Mouse (Mus musculus): ENCODE data around the gene Gm3336. TPM values are rescaled to one million over a fixed set of nuclear protein-coding genes. Genes with fewer than 3 reads are reported as not detected.

Gm3336 gene
- polyA plus RNA-seq, 1 experiment, result not detected

DNA sequence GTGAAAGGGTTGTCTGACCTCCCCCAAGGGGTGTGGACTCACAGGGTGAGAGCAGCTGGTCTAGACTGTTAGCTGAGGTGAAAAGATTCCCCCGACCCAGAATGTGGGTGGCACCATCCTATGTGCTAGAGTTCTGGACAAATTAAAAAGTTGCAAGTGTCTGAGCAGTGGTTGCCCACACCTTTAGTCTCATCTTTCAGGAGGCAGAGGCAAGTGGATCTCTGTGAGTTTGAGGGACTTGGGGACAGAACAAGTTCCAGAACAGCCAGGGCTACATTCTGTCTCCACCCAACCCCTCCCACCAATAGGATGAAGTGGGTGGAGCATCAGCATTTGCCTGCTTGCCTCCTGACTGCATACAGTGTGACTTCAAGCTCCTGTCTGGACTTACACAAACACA lies 43.8 kb downstream of the Gm3336 start:
- Histone ChIP-seq H3K27me3 (ENCODE audit: control insufficient read depth, insufficient read depth, insufficient read length) (no peaks in the 10 kb centered on the region), H3K79me3 (ENCODE audit: low read depth) (peaks cover 5% of the 10 kb centered on the region), H3K4me3 (ENCODE audit: insufficient read depth, poor library complexity, severe bottlenecking) (no peak overlapping the region), H3K79me2 (ENCODE audit: control insufficient read depth, insufficient read depth) (peaks cover 25% of the 10 kb centered on the region), H3K36me3 (ENCODE audit: control insufficient read depth, insufficient read depth) (peaks cover 19% of the 10 kb centered on the region), H3ac (ENCODE audit: control insufficient read depth, insufficient read length, low read depth) (no peak overlapping the region)
- TF ChIP-seq MAX (IDR thresholded peaks at IDR 0.05) (no peak), MYOG (IDR thresholded peaks at IDR 0.05; ENCODE audit: control insufficient read depth, extremely low read depth, insufficient read length) (no peak), USF1 (IDR thresholded peaks at IDR 0.05; ENCODE audit: low read depth) (no peak)

DNA sequence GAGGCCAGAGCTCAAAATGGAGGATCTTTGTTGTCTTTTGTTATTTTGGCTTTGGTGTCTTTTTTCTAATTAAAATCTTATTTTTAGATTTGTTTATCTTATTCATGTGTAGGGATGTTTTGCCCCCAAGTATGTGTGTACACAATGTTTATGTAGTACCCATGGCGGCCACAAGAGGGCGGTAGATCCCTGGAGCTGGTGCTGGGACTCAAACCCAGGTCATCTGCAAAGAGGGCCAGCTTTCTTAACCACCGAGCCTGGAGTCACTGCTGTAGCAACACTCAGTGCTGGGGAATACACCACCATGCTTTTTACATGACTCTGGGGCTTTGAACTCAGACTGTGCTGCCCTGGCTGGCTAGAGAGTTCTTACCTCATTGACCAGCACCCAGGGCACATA lies 45.0 kb downstream of the Gm3336 start:
- Histone ChIP-seq H3K27me3 (ENCODE audit: control insufficient read depth, insufficient read depth, insufficient read length) (no peaks in the 10 kb centered on the region), H3K79me2 (ENCODE audit: control insufficient read depth, insufficient read depth) (peaks cover 25% of the 10 kb centered on the region), H3K36me3 (ENCODE audit: control insufficient read depth, insufficient read depth) (peaks cover 18% of the 10 kb centered on the region), H3ac (ENCODE audit: control insufficient read depth, insufficient read length, low read depth) (no peak overlapping the region), H3K4me3 (ENCODE audit: insufficient read depth, poor library complexity, severe bottlenecking) (no peak overlapping the region), H3K79me3 (ENCODE audit: low read depth) (peaks cover 5% of the 10 kb centered on the region)
- no peak for TF ChIP-seq CEBPB (IDR thresholded peaks at IDR 0.05; ENCODE audit: low read depth)
- TF ChIP-seq USF1 (IDR thresholded peaks at IDR 0.05; ENCODE audit: low read depth), result no peak
- peak; percentile 26 for TF ChIP-seq MAX (IDR thresholded peaks at IDR 0.05)
- TF ChIP-seq FOSL1 (IDR thresholded peaks at IDR 0.05; ENCODE audit: insufficient read depth, low read length, poor library complexity, severe bottlenecking), result no peak
- TF ChIP-seq CTCF (IDR thresholded peaks at IDR 0.05; ENCODE audit: control insufficient read depth, insufficient read depth, insufficient read length), result peak; percentile 41
- TF ChIP-seq MYOD1 (IDR thresholded peaks at IDR 0.05; ENCODE audit: control insufficient read depth, insufficient read length, low read depth), result no peak
- no peak for TF ChIP-seq MYOG (IDR thresholded peaks at IDR 0.05; ENCODE audit: control insufficient read depth, extremely low read depth, insufficient read length)

DNA sequence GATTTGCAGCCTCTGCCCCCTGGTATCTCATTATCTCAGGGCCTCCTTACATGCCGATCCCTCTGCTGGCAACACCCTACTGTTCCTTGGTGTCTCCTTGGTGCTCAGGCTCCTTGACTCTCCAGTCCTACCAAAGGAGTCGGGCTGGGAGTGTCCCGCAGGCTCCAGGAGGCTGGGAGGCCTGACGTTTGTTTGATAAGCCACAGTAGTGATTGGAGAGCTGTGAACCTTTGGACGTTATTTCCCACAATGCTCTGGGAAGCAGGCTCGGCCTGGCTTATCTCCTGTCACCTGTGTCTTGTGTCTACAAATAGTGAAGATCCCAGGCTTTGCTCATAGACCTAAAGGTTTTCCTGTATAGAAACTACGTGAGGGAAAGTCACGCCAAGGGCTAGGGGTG lies 45.7 kb downstream of the Gm3336 start:
- TF ChIP-seq USF1 (IDR thresholded peaks at IDR 0.05; ENCODE audit: low read depth), result no peak
- no peak for TF ChIP-seq FOSL1 (IDR thresholded peaks at IDR 0.05; ENCODE audit: insufficient read depth, low read length, poor library complexity, severe bottlenecking)

DNA sequence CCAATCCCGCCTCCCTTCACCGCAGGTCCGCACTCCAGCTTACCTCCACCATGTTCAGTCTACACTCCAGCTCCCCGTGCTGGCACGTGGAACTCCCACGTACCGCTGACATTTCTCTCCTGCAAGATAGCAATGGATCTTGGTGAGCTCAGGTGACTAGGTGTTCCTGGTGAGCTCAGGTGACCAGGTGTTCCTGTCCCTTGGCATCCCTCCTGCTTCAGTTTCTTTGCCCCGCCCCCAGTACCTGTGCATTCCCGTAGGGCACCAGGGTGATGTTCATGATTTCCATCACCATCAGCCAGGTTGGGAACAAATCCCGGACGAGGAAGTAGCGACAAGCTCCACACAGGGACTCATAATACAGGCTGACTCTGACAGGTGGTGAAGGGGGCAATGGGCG lies 46.3 kb downstream of the Gm3336 start:
- Histone ChIP-seq H3ac (ENCODE audit: control insufficient read depth, insufficient read length, low read depth) (no peak overlapping the region), H3K79me2 (ENCODE audit: control insufficient read depth, insufficient read depth) (peaks cover 20% of the 10 kb centered on the region), H3K27me3 (ENCODE audit: control insufficient read depth, insufficient read depth, insufficient read length) (no peaks in the 10 kb centered on the region), H3K4me3 (ENCODE audit: insufficient read depth, poor library complexity, severe bottlenecking) (no peak overlapping the region), H3K36me3 (ENCODE audit: control insufficient read depth, insufficient read depth) (peaks cover 27% of the 10 kb centered on the region), H3K79me3 (ENCODE audit: low read depth) (peaks cover 5% of the 10 kb centered on the region)
- TF ChIP-seq CTCF (IDR thresholded peaks at IDR 0.05; ENCODE audit: control insufficient read depth, insufficient read depth, insufficient read length), result no peak
- TF ChIP-seq MYOD1 (IDR thresholded peaks at IDR 0.05; ENCODE audit: control insufficient read depth, insufficient read length, low read depth), result no peak
- no peak for TF ChIP-seq CEBPB (IDR thresholded peaks at IDR 0.05; ENCODE audit: low read depth)
- TF ChIP-seq MAX (IDR thresholded peaks at IDR 0.05), result no peak
- TF ChIP-seq FOSL1 (IDR thresholded peaks at IDR 0.05; ENCODE audit: insufficient read depth, low read length, poor library complexity, severe bottlenecking), result no peak
- TF ChIP-seq USF1 (IDR thresholded peaks at IDR 0.05; ENCODE audit: low read depth), result no peak
- no peak for TF ChIP-seq MYOG (IDR thresholded peaks at IDR 0.05; ENCODE audit: control insufficient read depth, extremely low read depth, insufficient read length)

More for the DNA sequence above, 45.7 kb downstream of the Gm3336 start:
- Histone ChIP-seq H3K36me3 (ENCODE audit: control insufficient read depth, insufficient read depth) (peaks cover 24% of the 10 kb centered on the region), H3K79me2 (ENCODE audit: control insufficient read depth, insufficient read depth) (peaks cover 25% of the 10 kb centered on the region), H3K4me3 (ENCODE audit: insufficient read depth, poor library complexity, severe bottlenecking) (no peak overlapping the region), H3ac (ENCODE audit: control insufficient read depth, insufficient read length, low read depth) (no peak overlapping the region), H3K79me3 (ENCODE audit: low read depth) (peaks cover 5% of the 10 kb centered on the region), H3K27me3 (ENCODE audit: control insufficient read depth, insufficient read depth, insufficient read length) (no peaks in the 10 kb centered on the region)

DNA sequence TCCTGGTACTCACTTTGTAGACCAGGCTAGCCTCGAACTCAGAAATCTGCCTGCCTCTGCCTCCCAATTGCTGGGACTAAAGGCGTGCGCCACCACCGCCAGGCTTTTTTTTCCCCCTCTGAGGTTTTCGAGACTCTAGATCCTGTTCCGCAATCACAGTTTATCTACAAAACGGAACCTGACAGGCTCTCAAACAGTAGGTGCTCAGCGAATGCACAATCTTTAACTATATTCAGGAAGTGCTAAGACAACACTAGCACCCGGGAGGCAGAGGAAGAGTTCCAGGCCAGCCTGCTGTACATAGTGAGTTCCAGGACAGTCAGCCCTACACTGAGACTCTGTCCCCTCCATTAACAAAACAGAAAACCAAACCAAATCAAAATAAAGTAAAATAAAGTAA lies 47.0 kb downstream of the Gm3336 start:
- TF ChIP-seq MAX (IDR thresholded peaks at IDR 0.05) (no peak), MYOG (IDR thresholded peaks at IDR 0.05; ENCODE audit: control insufficient read depth, extremely low read depth, insufficient read length) (no peak), CEBPB (IDR thresholded peaks at IDR 0.05; ENCODE audit: low read depth) (no peak), USF1 (IDR thresholded peaks at IDR 0.05; ENCODE audit: low read depth) (no peak), FOSL1 (IDR thresholded peaks at IDR 0.05; ENCODE audit: insufficient read depth, low read length, poor library complexity, severe bottlenecking) (no peak), MYOD1 (IDR thresholded peaks at IDR 0.05; ENCODE audit: control insufficient read depth, insufficient read length, low read depth) (no peak), CTCF (IDR thresholded peaks at IDR 0.05; ENCODE audit: control insufficient read depth, insufficient read depth, insufficient read length) (no peak)
- H3K79me2 ChIP-seq (ENCODE audit: control insufficient read depth, insufficient read depth), result peaks cover 13% of the 10 kb centered on the region
- peaks cover 27% of the 10 kb centered on the region for H3K36me3 ChIP-seq (ENCODE audit: control insufficient read depth, insufficient read depth)
- peaks cover 4% of the 10 kb centered on the region for H3K79me3 ChIP-seq (ENCODE audit: low read depth)
- peak overlapping the region; percentile 12 for H3ac ChIP-seq (ENCODE audit: control insufficient read depth, insufficient read length, low read depth)
- peak overlapping the region; percentile 46 for H3K4me3 ChIP-seq (ENCODE audit: insufficient read depth, poor library complexity, severe bottlenecking)
- H3K27me3 ChIP-seq (ENCODE audit: control insufficient read depth, insufficient read depth, insufficient read length), result no peaks in the 10 kb centered on the region

DNA sequence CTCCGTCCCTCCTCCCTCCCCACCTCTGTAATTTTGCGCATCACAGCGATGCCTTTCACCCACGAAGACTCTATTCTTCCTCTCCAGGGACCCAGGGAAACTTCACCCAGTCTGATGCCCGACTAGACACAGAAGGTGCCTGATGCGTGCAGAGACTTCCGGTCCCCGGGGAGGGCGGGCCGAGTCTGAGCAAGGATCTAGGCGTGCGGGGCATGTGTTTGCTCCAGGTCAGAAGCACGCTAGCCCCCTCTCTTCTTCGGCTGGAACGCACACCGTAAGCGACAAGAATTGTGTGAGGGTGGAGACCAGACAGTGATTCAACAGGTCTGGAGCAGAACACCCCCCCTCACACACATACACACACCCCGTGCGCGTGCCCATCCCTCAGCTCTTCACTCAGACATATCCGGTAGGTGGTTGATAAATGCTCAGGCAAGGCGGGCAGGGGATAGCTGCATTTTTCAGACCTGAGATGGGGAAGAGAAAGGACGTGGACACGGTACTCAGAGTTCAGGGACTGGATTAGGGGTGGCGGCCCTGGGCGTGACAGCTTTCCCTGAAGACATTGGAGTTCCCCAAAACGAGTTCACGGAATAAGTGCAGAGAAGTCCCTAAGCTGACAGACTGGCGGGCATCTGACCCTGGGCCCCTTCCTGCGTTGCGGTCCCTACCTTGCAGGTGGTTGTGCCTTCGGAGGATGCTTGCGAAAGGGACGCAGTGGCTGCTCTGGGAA lies 47.7 kb downstream of the Gm3336 start:
- TF ChIP-seq MYOG (IDR thresholded peaks at IDR 0.05; ENCODE audit: control insufficient read depth, extremely low read depth, insufficient read length), result no peak
- TF ChIP-seq USF1 (IDR thresholded peaks at IDR 0.05; ENCODE audit: low read depth), result no peak
- no peak for TF ChIP-seq CEBPB (IDR thresholded peaks at IDR 0.05; ENCODE audit: low read depth)
- no peak for TF ChIP-seq MAX (IDR thresholded peaks at IDR 0.05)
- no peak for TF ChIP-seq CTCF (IDR thresholded peaks at IDR 0.05; ENCODE audit: control insufficient read depth, insufficient read depth, insufficient read length)
- TF ChIP-seq FOSL1 (IDR thresholded peaks at IDR 0.05; ENCODE audit: insufficient read depth, low read length, poor library complexity, severe bottlenecking), result no peak
- no peak for TF ChIP-seq MYOD1 (IDR thresholded peaks at IDR 0.05; ENCODE audit: control insufficient read depth, insufficient read length, low read depth)
- Histone ChIP-seq H3K36me3 (ENCODE audit: control insufficient read depth, insufficient read depth) (peaks cover 31% of the 10 kb centered on the region), H3K4me3 (ENCODE audit: insufficient read depth, poor library complexity, severe bottlenecking) (peak overlapping the region; percentile 46), H3ac (ENCODE audit: control insufficient read depth, insufficient read length, low read depth) (peak overlapping the region; percentile 76), H3K79me2 (ENCODE audit: control insufficient read depth, insufficient read depth) (peaks cover 10% of the 10 kb centered on the region), H3K79me3 (ENCODE audit: low read depth) (peaks cover 2% of the 10 kb centered on the region), H3K27me3 (ENCODE audit: control insufficient read depth, insufficient read depth, insufficient read length) (no peaks in the 10 kb centered on the region)

Data from C2C12 (cell line).